Mouse (Mus musculus) cerebellum, adult 9-10 months (tissue): ENCODE measurements around the gene Rpl7a.
A peak's percentile ranks its signal among the peaks of the same experiment; 100 is the strongest.
"Not testable (repeated sequence)": the region's sequence is repeated elsewhere in the genome, so short reads cannot be mapped to it uniquely, and the experiment has no call there.

Experiments used
- DNase-seq: peaks from one replicate; pipeline ENCODE4 v3.0.0; 2022

Rpl7a gene

GRCm38 (mm10) chr2:26910124-26910993 lies at the start of gene Rpl7a, which contains the start of gene Med22:
Gene Rpl7a (plus strand): TSS chr2:26910764.
Gene Med22 (minus strand): TSS chr2:26910677.
- DNase-seq, result peak; percentile 100

GRCm38 (mm10) chr2:26862856-26863255 lies 47.7 kb upstream of the Rpl7a start:
- DNase-seq, result no peak

GRCm38 (mm10) chr2:26864879-26865278 lies 45.7 kb upstream of the Rpl7a start, which contains the start of gene Abo:
Gene Abo (minus strand): TSS chr2:26864979.
- no peak for DNase-seq

- DNase-seq, result no peak
Measured at GRCm38 (mm10) chr2:26870666-26871065, 39.9 kb upstream of the Rpl7a start.

GRCm38 (mm10) chr2:26878571-26878970 lies 32.0 kb upstream of the Rpl7a start:
- no peak for DNase-seq

GRCm38 (mm10) chr2:26885541-26885940 lies 25.0 kb upstream of the Rpl7a start:
- DNase-seq, result not testable (repeated sequence)

- not testable (repeated sequence) for DNase-seq
Measured at GRCm38 (mm10) chr2:26886170-26886569, 24.4 kb upstream of the Rpl7a start.

- DNase-seq, result no peak
Measured at GRCm38 (mm10) chr2:26895898-26896297, 14.7 kb upstream of the Rpl7a start.

- DNase-seq, result no peak
Measured at GRCm38 (mm10) chr2:26900731-26901130, 9.8 kb upstream of the Rpl7a start.

- DNase-seq, result no peak
Measured at GRCm38 (mm10) chr2:26901834-26902400, 8.6 kb upstream of the Rpl7a start.

- peak; percentile 95 for DNase-seq
Measured at GRCm38 (mm10) chr2:26902467-26903220, 7.9 kb upstream of the Rpl7a start, which contains the start of gene Surf6. Gene Surf6 (minus strand): TSS chr2:26902879.

- DNase-seq, result no peak
Measured at GRCm38 (mm10) chr2:26903311-26903710, 7.3 kb upstream of the Rpl7a start.

GRCm38 (mm10) chr2:26905936-26906335 lies 4.6 kb upstream of the Rpl7a start:
- DNase-seq, result no peak

GRCm38 (mm10) chr2:26906431-26906830 lies 4.1 kb upstream of the Rpl7a start:
- DNase-seq, result no peak

GRCm38 (mm10) chr2:26907109-26907508 lies 3.5 kb upstream of the Rpl7a start:
- peak; percentile 46 for DNase-seq

GRCm38 (mm10) chr2:26908710-26909386 lies 1.7 kb upstream of the Rpl7a start:
- DNase-seq, result peak; percentile 37

- DNase-seq, result no peak
Measured at GRCm38 (mm10) chr2:26909387-26909784, 1.2 kb upstream of the Rpl7a start.

GRCm38 (mm10) chr2:26910994-26911765 lies 616 bp downstream of the Rpl7a start:
- DNase-seq, result peak; percentile 50

GRCm38 (mm10) chr2:26912253-26912770 lies 1.7 kb downstream of the Rpl7a start:
- DNase-seq, result peak; percentile 42

- DNase-seq, result no peak
Measured at GRCm38 (mm10) chr2:26913416-26914147, 3.0 kb downstream of the Rpl7a start.
